Mouse (Mus musculus) intestine, embryonic 14.5 days (tissue): ENCODE measurements at regions not wholly inside any gene's neighbourhood (a gene's known extent, or its start where the extent isn't known, plus 50 kb on each side); places are given as distances from the start of the nearest gene placed in this dataset.

Source experiments
- ATAC-seq: fragments of 200-750 bp; cut with Nextera tagmentation; replicated peaks from 2 replicates; pipeline ENCODE4 v1.8.0; 2017; ENCODE audit warnings: low read depth, moderate number of reproducible peaks, moderate TSS enrichment, moderate library complexity; ENCODE audit not compliant: low FRiP score, low TSS enrichment
- DNase-seq: peaks from one replicate; pipeline ENCODE4 v3.0.0-alpha.2; 2018; ENCODE audit warnings: low spot score
- H3K27ac ChIP-seq: fragments of 300-500 bp; sonication (generic); 2 replicates; pipeline ENCODE4 v1.5.1; 2014; ENCODE audit warnings: low read depth, mild to moderate bottlenecking, control low read depth
- H3K27me3 ChIP-seq: fragments of 300-500 bp; sonication (generic); replicated peaks from 2 replicates; pipeline ENCODE4 v1.6.1; 2014; ENCODE audit warnings: low read length, control low read depth; ENCODE audit not compliant: control insufficient read depth, insufficient read depth
- H3K36me3 ChIP-seq: fragments of 300-500 bp; sonication (generic); 2 replicates; pipeline ENCODE4 v1.6.1; 2014; ENCODE audit warnings: low read length, control low read depth; ENCODE audit not compliant: control insufficient read depth, insufficient read depth
- H3K4me1 ChIP-seq: fragments of 300-500 bp; sonication (generic); replicated peaks from 2 replicates; pipeline ENCODE4 v1.6.1; 2014; ENCODE audit warnings: low read length, control low read depth, mixed read lengths; ENCODE audit not compliant: control insufficient read depth, insufficient read depth
- H3K4me2 ChIP-seq: fragments of 300-500 bp; sonication (generic); 2 replicates; pipeline ENCODE4 v1.6.1; 2014; ENCODE audit warnings: low read length
- H3K4me3 ChIP-seq: fragments of 300-500 bp; sonication (generic); 2 replicates; pipeline ENCODE4 v1.5.1; 2014; ENCODE audit warnings: low read depth, low read length, control low read depth, mixed read lengths
- H3K9ac ChIP-seq: fragments of 300-500 bp; sonication (generic); 2 replicates; pipeline ENCODE4 v1.6.1; 2014; ENCODE audit warnings: mild to moderate bottlenecking, low read length
- H3K9me3 ChIP-seq: fragments of 300-500 bp; sonication (generic); 2 replicates; pipeline ENCODE4 v1.6.1; 2016; ENCODE audit warnings: low read length, control low read depth; ENCODE audit not compliant: control insufficient read depth
- WGBS: fragments of 180-500 bp; shearing (Covaris S2); extraction: QIAGEN DNeasy Blood & Tissue Kit; methylation state at CpG from one replicate; pipeline ENCODE4 v1.1.7; 2014; 5-methylcytosine and 5-hydroxymethylcytosine counted together

DNA sequence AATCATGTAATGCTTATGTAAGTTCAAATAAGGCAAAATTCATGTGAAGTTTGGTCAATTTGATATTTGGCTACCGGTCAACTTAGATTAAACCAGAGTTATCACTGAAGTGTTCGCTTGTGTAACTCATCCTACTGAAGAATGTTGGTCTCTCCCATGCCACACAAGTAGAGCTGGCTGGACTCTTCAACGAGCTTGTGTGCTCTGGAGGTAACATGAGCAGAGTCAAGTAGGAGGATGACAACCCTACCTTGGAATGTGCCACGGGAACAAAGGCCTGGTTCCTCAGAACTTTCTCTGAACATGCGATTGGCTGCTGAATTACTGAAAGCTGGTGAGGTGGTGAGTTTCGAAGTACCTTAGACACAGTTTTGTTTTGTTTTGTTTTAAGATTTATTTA lies 190.5 kb upstream of the Lyplal1 start:
- ATAC-seq (no peak), DNase-seq (no peak)
- no peak overlapping the region for H3K9ac ChIP-seq
- no peaks in the 10 kb centered on the region for H3K27me3 ChIP-seq
- H3K4me1 ChIP-seq = no peaks in the 10 kb centered on the region
- no peaks in the 10 kb centered on the region for H3K9me3 ChIP-seq
- no peak overlapping the region for H3K4me3 ChIP-seq
- WGBS = 77% methylated on average over 6 of the region's 6 CpGs
- no peaks in the 10 kb centered on the region for H3K36me3 ChIP-seq
- no peak overlapping the region for H3K27ac ChIP-seq
- no peak overlapping the region for H3K4me2 ChIP-seq

DNA sequence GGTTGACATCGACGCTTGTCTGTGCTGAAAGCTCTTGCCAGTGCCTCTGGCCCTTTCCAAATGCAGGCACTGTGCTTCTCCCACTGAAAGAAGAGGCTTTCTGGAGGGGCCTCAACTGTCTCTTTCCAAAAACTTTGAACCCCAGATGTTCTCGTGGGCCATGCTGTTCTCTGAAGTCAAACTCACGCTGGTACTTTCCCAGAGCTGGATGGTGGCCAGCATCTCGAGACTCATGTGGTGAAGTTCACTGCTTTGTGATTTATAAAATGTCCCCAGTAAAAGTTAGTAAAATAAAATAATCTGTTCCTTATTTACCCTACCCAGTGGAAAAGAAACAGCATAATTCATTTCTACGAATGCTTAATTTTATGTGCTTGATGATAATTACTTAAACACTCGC lies 180.4 kb upstream of the Lyplal1 start:
- H3K4me2 ChIP-seq = no peak overlapping the region
- 0 out of 2 replicates have a peak, but pooled peaks cover 8% of the 10 kb centered on the region for H3K4me1 ChIP-seq
- no peaks in the 10 kb centered on the region for H3K36me3 ChIP-seq
- H3K4me3 ChIP-seq = no peak overlapping the region
- no peak overlapping the region for H3K9ac ChIP-seq
- no peak overlapping the region for H3K27ac ChIP-seq
- 70% methylated on average over 7 of the region's 7 CpGs for WGBS
- no peak for ATAC-seq
- DNase-seq = no peak
- no peaks in the 10 kb centered on the region for H3K9me3 ChIP-seq
- H3K27me3 ChIP-seq = no peaks in the 10 kb centered on the region

DNA sequence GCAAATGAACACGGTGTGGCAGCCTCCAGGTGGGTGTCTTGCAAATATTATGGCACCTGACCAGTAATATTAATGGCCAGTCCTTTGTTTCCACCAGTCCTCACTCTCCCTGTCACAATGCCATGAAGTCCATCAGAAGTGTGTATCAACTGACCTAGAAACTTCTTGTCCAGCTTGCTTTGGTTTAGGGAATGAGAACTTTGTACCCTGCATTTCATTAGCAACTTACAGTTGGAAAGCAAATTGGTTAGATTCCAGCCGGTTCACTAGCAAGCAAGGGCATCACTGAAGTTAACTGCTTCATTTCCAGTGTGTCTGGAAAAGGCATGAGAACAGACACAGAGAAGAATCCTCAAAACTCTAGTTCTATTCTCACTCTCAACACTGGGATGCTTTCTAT lies 178.1 kb upstream of the Lyplal1 start:
- Histone ChIP-seq H3K36me3 (no peaks in the 10 kb centered on the region), H3K27ac (no peak overlapping the region), H3K4me3 (no peak overlapping the region), H3K9ac (no peak overlapping the region), H3K4me1 (0 out of 2 replicates have a peak, but pooled peaks cover 8% of the 10 kb centered on the region), H3K4me2 (no peak overlapping the region), H3K9me3 (no peaks in the 10 kb centered on the region), H3K27me3 (no peaks in the 10 kb centered on the region)
- ATAC-seq (no peak), DNase-seq (no peak)
- 57% methylated on average over 2 of the region's 2 CpGs for WGBS

DNA sequence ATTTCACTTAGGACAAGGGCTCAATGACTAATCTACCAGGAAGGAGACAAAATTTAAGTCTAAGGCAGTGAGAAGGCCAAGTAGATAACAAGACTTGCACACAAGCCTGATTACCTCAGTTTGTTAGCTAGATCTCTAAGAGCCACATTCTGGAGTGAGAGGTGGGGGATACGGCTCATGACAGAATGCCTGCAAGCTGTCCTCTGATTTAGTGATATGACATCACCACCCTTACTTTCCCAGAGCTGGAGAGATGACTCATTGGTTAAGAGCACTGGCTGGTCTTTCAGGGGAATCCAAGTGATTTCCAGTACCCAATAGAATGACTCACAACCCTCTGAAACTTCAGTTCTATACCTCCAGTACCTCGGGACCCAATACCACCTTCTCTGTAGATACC lies 177.5 kb upstream of the Lyplal1 start:
- no peak overlapping the region for H3K4me3 ChIP-seq
- DNase-seq = no peak
- H3K9ac ChIP-seq = no peak overlapping the region
- ATAC-seq = no peak
- no peak overlapping the region for H3K4me2 ChIP-seq
- H3K36me3 ChIP-seq = no peaks in the 10 kb centered on the region
- WGBS = 53% methylated on average over 2 of the region's 2 CpGs
- 0 out of 2 replicates have a peak, but pooled peaks cover 8% of the 10 kb centered on the region for H3K4me1 ChIP-seq
- no peaks in the 10 kb centered on the region for H3K9me3 ChIP-seq
- H3K27ac ChIP-seq = no peak overlapping the region
- H3K27me3 ChIP-seq = no peaks in the 10 kb centered on the region

DNA sequence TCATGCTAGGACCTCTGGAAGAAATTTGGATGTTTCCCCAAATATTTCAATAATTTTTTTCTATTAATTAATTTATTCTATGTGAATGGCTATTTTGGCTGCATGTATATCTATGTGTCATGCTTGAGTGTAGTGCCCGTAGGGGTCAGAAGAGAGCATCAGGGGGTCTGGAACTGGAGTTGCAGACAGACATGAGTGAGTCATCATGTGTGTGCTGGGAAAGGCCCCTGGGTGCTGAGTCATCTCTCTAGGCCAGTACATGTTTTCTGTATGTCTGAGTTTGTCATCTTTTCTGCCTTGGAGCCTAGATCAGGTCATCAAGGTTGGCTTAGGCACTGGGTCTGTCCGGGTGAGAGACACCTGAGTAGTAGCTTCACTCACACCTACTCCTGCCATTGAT lies 172.0 kb upstream of the Lyplal1 start:
- WGBS = 75% methylated on average over 2 of the region's 2 CpGs
- Histone ChIP-seq H3K27me3 (no peaks in the 10 kb centered on the region), H3K27ac (no peak overlapping the region), H3K4me3 (no peak overlapping the region), H3K4me1 (0 out of 2 replicates have a peak, but pooled peaks cover 5% of the 10 kb centered on the region), H3K36me3 (no peaks in the 10 kb centered on the region), H3K4me2 (no peak overlapping the region), H3K9ac (no peak overlapping the region), H3K9me3 (no peaks in the 10 kb centered on the region)
- ATAC-seq (no peak), DNase-seq (no peak)

DNA sequence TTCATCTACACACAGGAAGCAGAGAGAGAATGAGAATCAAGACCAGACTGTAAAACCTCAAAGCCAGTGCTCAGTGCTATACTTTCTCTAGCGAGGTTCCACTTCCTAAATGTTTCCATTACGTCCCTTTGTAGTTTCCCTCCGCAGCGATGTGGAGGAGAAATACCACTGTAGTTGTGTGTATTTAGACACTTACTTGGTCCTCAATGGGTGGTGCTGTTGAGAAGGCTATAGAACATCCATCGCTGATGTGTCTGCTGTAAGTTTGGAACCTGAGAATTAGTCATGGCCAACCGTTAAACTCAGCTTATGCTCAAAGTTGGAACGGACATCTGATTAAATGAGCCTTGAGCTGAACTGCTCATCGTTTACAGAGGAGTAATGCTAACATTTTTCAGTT lies 170.7 kb upstream of the Lyplal1 start:
- no peaks in the 10 kb centered on the region for H3K9me3 ChIP-seq
- peak; percentile 4 for DNase-seq
- ATAC-seq = no peak
- no peak overlapping the region for H3K27ac ChIP-seq
- no peak overlapping the region for H3K9ac ChIP-seq
- no peak overlapping the region for H3K4me3 ChIP-seq
- H3K27me3 ChIP-seq = no peaks in the 10 kb centered on the region
- H3K36me3 ChIP-seq = no peaks in the 10 kb centered on the region
- no peak overlapping the region for H3K4me2 ChIP-seq
- H3K4me1 ChIP-seq = no peaks in the 10 kb centered on the region
- WGBS = 73% methylated on average over 8 of the region's 8 CpGs

DNA sequence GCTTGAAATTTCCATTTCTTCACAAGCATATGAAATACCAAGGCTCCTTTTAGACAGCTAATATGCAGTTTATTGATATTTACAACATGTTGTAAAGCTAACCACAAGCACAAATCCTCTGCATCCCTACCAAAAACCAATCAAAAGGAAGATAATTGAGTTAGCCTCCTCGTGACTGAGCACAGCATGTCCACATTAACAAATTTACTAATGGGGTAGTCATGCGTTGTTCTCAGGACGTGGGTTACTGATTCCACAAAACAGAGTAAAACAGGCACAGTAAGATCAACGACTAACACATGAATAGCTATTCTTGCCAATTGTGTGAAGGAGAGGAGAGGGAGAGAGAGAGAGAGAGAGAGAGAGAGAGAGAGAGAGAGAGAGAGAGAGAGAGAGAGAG lies 169.3 kb upstream of the Lyplal1 start:
- Histone ChIP-seq H3K27ac (no peak overlapping the region), H3K4me1 (no peaks in the 10 kb centered on the region), H3K4me2 (no peak overlapping the region), H3K27me3 (no peaks in the 10 kb centered on the region), H3K9me3 (no peaks in the 10 kb centered on the region), H3K36me3 (no peaks in the 10 kb centered on the region), H3K4me3 (no peak overlapping the region), H3K9ac (no peak overlapping the region)
- ATAC-seq = no peak
- peak; percentile 10 for DNase-seq
- WGBS = 74% methylated on average over 4 of the region's 4 CpGs

DNA sequence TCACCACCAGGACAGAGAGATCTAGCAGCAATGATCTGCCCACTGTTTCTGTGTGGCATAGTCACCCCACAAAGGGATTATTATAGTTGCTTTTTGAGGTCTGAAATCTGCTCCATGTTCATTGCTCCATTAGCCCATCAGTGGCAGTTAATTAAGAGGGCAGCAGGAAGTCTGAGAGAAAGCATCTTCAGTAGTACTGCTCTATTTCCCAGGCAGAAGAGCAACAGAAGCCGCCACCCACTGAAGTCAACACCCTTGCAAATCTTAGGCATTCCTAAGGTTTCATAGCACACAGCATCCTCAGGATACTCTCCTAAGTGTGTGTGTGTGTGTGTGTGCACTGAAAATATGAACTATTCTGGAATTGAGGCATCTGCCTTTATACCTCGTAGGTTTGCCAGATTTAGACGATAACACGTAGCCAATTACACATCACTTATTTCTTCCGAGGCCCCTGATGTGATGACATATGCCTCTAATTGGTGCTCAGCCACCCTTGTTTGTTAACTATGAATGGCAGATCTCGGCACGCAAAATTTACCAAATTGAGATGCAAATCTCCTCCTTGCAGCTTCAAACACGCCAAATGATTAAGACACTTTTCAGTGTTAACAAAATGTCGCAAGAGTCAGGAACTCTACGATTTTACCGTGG lies 161.0 kb upstream of the Lyplal1 start:
- H3K27me3 ChIP-seq = no peaks in the 10 kb centered on the region
- H3K9me3 ChIP-seq = no peaks in the 10 kb centered on the region
- H3K36me3 ChIP-seq = no peaks in the 10 kb centered on the region
- H3K4me1 ChIP-seq = no peaks in the 10 kb centered on the region
- no peak overlapping the region for H3K9ac ChIP-seq
- DNase-seq (peak; percentile 44), ATAC-seq (no peak)
- no peak overlapping the region for H3K4me3 ChIP-seq
- whole genome bisulfite sequencing = 82% methylated on average over 11 of the region's 11 CpGs
- H3K4me2 ChIP-seq = no peak overlapping the region
- no peak overlapping the region for H3K27ac ChIP-seq

DNA sequence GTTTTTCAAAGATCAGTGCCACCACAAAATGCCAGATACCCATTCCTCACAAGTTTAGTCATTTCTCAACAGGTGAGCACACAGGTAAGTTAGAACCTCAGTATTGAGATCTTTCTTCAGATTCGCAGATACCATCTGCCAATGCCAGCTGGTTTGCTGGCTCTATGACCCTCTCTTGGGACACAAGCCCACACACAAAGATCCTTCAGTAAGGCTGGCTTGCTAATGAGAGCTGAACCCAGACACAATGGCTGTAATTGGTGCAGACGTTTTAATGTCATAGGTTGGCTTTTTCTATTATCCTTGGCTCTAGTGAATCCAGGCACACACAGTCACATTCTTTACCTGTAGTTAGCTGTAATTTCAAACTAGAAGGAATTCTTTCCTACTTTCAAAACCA lies 154.3 kb upstream of the Lyplal1 start:
- no peak overlapping the region for H3K27ac ChIP-seq
- WGBS = 73% methylated on average over 2 of the region's 2 CpGs
- no peaks in the 10 kb centered on the region for H3K9me3 ChIP-seq
- H3K36me3 ChIP-seq = no peaks in the 10 kb centered on the region
- no peak overlapping the region for H3K4me3 ChIP-seq
- H3K4me1 ChIP-seq = no peaks in the 10 kb centered on the region
- no peak overlapping the region for H3K4me2 ChIP-seq
- no peak overlapping the region for H3K9ac ChIP-seq
- DNase-seq (peak; percentile 3), ATAC-seq (no peak)
- H3K27me3 ChIP-seq = no peaks in the 10 kb centered on the region
